Mouse (Mus musculus) liver, postnatal 0 days (tissue): ENCODE measurements around the gene Spen. TPM values are rescaled to one million over a fixed set of nuclear protein-coding genes. Genes with fewer than 3 reads are reported as not detected.

Source experiments
- ATAC-seq: fragments of 200-750 bp; cut with Nextera tagmentation; 2 replicates; pipeline ENCODE4 v1.8.0; 2017; ENCODE audit warnings: mild to moderate bottlenecking, moderate library complexity
- DNase-seq: peaks from one replicate; pipeline ENCODE4 v3.0.0-alpha.2; 2016
- H3K27ac ChIP-seq: fragments of 300-500 bp; sonication (generic); 2 replicates; pipeline ENCODE4 v1.5.1; 2014; ENCODE audit warnings: antibody characterized with exemption, moderate library complexity, mild to moderate bottlenecking, low read depth
- H3K27me3 ChIP-seq: fragments of 300-500 bp; sonication (generic); 2 replicates; pipeline ENCODE4 v1.6.1; 2014; ENCODE audit warnings: low read length, control low read depth, mixed read lengths; ENCODE audit not compliant: insufficient read depth
- H3K36me3 ChIP-seq: fragments of 300-500 bp; sonication (generic); replicated peaks from 2 replicates; pipeline ENCODE4 v1.6.1; 2014; ENCODE audit warnings: mild to moderate bottlenecking, control low read depth, low read length, moderate library complexity, mixed read lengths; ENCODE audit not compliant: insufficient read depth
- H3K4me1 ChIP-seq: fragments of 300-500 bp; sonication (generic); 2 replicates; pipeline ENCODE4 v1.6.1; 2014; ENCODE audit warnings: antibody characterized with exemption, mild to moderate bottlenecking, control low read depth; ENCODE audit not compliant: insufficient read depth
- H3K4me2 ChIP-seq: fragments of 300-500 bp; sonication (generic); 2 replicates; pipeline ENCODE4 v1.6.1; 2014; ENCODE audit warnings: low read depth, mild to moderate bottlenecking, low read length, moderate library complexity, mixed read lengths
- H3K4me3 ChIP-seq: fragments of 300-500 bp; sonication (generic); 2 replicates; pipeline ENCODE4 v1.5.1; 2014; ENCODE audit warnings: low read depth, low read length
- H3K9ac ChIP-seq: fragments of 300-500 bp; sonication (generic); replicated peaks from 2 replicates; pipeline ENCODE4 v1.6.1; 2014; ENCODE audit warnings: mild to moderate bottlenecking, moderate library complexity
- H3K9me3 ChIP-seq: fragments of 300-500 bp; sonication (generic); 2 replicates; pipeline ENCODE4 v1.6.1; 2016; ENCODE audit warnings: mild to moderate bottlenecking, control low read depth, low read length, mixed read lengths
- CTCF ChIP-seq: sonication (generic); IDR thresholded peaks from 2 replicates; pipeline ENCODE4 v1.5.1; 2016; ENCODE audit warnings: antibody characterized with exemption, low read depth
- EP300 ChIP-seq: IDR thresholded peaks from 2 replicates; pipeline ENCODE4 v1.6.1; 2016; ENCODE audit warnings: antibody characterized with exemption, low read depth, mild to moderate bottlenecking
- WGBS: fragments of 180-500 bp; shearing (Covaris S2); extraction: QIAGEN DNeasy Blood & Tissue Kit; methylation state at CpG from one replicate; pipeline ENCODE4 v1.1.7; 2014; ENCODE audit not compliant: insufficient replicate concordance; 5-methylcytosine and 5-hydroxymethylcytosine counted together
- polyA plus RNA-seq: library from polyadenylated mRNA; unstranded; fragments of >200 nt; fragmentation: Nextera tagmentation; extraction: Ambion mirVana; gene quantifications from 2 replicates; pipeline ENCODE4 v1.2.1, GENCODE M21; 2015

Gene Spen
- polyA plus RNA-seq, 1 experiment from 2014 or later = 3.0 TPM

- H3K4me2 ChIP-seq = no peak overlapping the region
- H3K36me3 ChIP-seq = no peaks in the 10 kb centered on the region
- ATAC-seq (no peak), DNase-seq (no peak)
- TF ChIP-seq CTCF (no peak), EP300 (no peak)
- H3K4me1 ChIP-seq = no peaks in the 10 kb centered on the region
- no peak overlapping the region for H3K9ac ChIP-seq
- no peaks in the 10 kb centered on the region for H3K27me3 ChIP-seq
- no peak overlapping the region for H3K4me3 ChIP-seq
- H3K9me3 ChIP-seq = no peaks in the 10 kb centered on the region
- 61% methylated on average over 11 of the region's 14 CpGs for WGBS
- no peak overlapping the region for H3K27ac ChIP-seq
Measured at GRCm38 (mm10) chr4:141432666-141433065, 105.7 kb downstream of the Spen start.

DNA sequence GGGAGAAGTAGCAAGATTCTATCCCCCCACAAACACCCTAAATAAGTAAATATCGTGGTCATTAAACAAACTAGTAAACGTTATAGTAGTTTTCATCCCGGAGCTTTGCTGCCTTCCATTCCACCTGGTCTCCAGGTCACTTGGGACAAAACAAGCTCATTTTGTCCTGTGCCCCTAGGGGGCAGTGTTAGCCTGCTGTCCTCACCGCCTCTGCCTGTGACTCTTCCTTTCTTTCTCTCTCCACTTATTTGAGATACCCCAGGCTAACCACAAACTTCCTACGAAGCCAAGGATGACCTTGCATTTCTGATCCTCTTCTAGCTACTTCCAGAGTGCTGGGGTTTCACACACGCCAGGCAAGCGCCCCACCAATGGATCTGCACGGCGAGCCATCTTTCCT lies 107.4 kb downstream of the Spen start:
- Histone ChIP-seq H3K36me3 (no peaks in the 10 kb centered on the region), H3K9ac (no peak overlapping the region), H3K4me1 (no peaks in the 10 kb centered on the region; the same call in 1 of the 2 replicates), H3K4me3 (no peak overlapping the region), H3K27me3 (0 out of 2 replicates have a peak, but pooled peaks cover under 1% of the 10 kb centered on the region), H3K9me3 (no peaks in the 10 kb centered on the region), H3K4me2 (no peak overlapping the region), H3K27ac (no peak overlapping the region)
- DNase-seq = peak; percentile 82
- TF ChIP-seq CTCF = peak; percentile 94
- TF ChIP-seq EP300 = no peak
- ATAC-seq = peak; percentile 45; the same call in 1 of the 2 replicates
- WGBS = 28% methylated on average over 9 of the region's 9 CpGs

- peak; percentile 68 for TF ChIP-seq CTCF
- no peak for TF ChIP-seq EP300
- ATAC-seq = no peak
- Histone ChIP-seq H3K4me1 (peaks cover 5% of the 10 kb centered on the region; the same call in 1 of the 2 replicates), H3K27ac (no peak overlapping the region), H3K9me3 (no peaks in the 10 kb centered on the region), H3K9ac (no peak overlapping the region), H3K4me3 (no peak overlapping the region), H3K4me2 (no peak overlapping the region), H3K36me3 (no peaks in the 10 kb centered on the region), H3K27me3 (peaks cover 11% of the 10 kb centered on the region; the same call in 1 of the 2 replicates)
- 55% methylated on average over 9 of the region's 9 CpGs for WGBS
- DNase-seq = no peak
Measured at GRCm38 (mm10) chr4:141429847-141430246, 108.5 kb downstream of the Spen start.

DNA sequence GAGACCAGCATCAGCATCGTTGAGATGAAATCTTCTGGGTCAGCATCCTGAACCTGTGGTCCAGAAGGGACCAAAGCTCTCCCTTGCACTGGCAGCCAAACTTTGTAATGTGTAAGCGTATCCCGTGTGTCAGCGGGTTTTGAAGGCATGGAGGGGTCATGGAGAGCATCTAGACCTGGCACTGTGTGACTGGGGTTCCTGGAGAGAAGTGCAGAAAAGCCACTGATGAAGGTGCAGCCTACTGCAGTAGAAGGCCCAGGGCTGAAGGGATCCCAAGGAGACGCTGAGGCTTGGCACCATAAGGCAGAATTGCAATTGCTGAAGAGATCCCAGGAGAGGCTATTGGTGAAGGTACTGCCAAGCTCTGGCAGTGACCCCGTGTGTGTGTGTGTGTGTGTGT lies 109.0 kb downstream of the Spen start:
- WGBS = 67% methylated on average over 6 of the region's 6 CpGs
- no peak overlapping the region for H3K9ac ChIP-seq
- no peaks in the 10 kb centered on the region for H3K9me3 ChIP-seq
- H3K4me3 ChIP-seq = no peak overlapping the region
- H3K4me1 ChIP-seq = peaks cover 5% of the 10 kb centered on the region; the same call in 1 of the 2 replicates
- no peak overlapping the region for H3K4me2 ChIP-seq
- DNase-seq = no peak
- H3K36me3 ChIP-seq = no peaks in the 10 kb centered on the region
- no peak overlapping the region for H3K27ac ChIP-seq
- no peak for ATAC-seq
- H3K27me3 ChIP-seq = peaks cover 12% of the 10 kb centered on the region; the same call in 1 of the 2 replicates
- TF ChIP-seq CTCF (no peak), EP300 (no peak)

- H3K4me1 ChIP-seq = peaks cover 5% of the 10 kb centered on the region; the same call in 1 of the 2 replicates
- no peak overlapping the region for H3K4me3 ChIP-seq
- WGBS = 82% methylated on average over 13 of the region's 13 CpGs
- H3K27ac ChIP-seq = no peak overlapping the region
- no peaks in the 10 kb centered on the region for H3K36me3 ChIP-seq
- H3K9ac ChIP-seq = no peak overlapping the region
- no peak for DNase-seq
- no peak overlapping the region for H3K4me2 ChIP-seq
- H3K27me3 ChIP-seq = peaks cover 19% of the 10 kb centered on the region; the same call in 1 of the 2 replicates
- H3K9me3 ChIP-seq = no peaks in the 10 kb centered on the region
- ATAC-seq = no peak
- TF ChIP-seq EP300 (no peak), CTCF (no peak)
Measured at GRCm38 (mm10) chr4:141427921-141428320, 110.5 kb downstream of the Spen start.

GRCm38 (mm10) chr4:141426796-141427745 lies 111.3 kb downstream of the Spen start:
- Histone ChIP-seq H3K4me3 (no peak overlapping the region), H3K9me3 (no peaks in the 10 kb centered on the region), H3K4me1 (peaks cover 5% of the 10 kb centered on the region; the same call in 1 of the 2 replicates), H3K27me3 (peaks cover 19% of the 10 kb centered on the region; the same call in 1 of the 2 replicates), H3K27ac (no peak overlapping the region), H3K9ac (no peak overlapping the region), H3K4me2 (no peak overlapping the region), H3K36me3 (no peaks in the 10 kb centered on the region)
- no peak for DNase-seq
- no peak for ATAC-seq
- no peak for TF ChIP-seq EP300
- TF ChIP-seq CTCF = no peak
- 73% methylated on average over 10 of the region's 10 CpGs for WGBS
